Mouse (Mus musculus) lung, embryonic 16.5 days (tissue): ENCODE data around the gene Notch3. TPM values are rescaled to one million over a fixed set of nuclear protein-coding genes. Genes with fewer than 3 reads are reported as not detected.
"Not testable (repeated sequence)": the region's sequence is repeated elsewhere in the genome, so short reads cannot be mapped to it uniquely, and the experiment has no call there.

Experiments
- ATAC-seq: fragments of 200-750 bp; cut with Nextera tagmentation; 2 replicates; pipeline ENCODE4 v1.8.0; 2017; ENCODE audit warnings: low read depth, mild to moderate bottlenecking, moderate library complexity
- H3K27ac ChIP-seq: fragments of 300-500 bp; sonication (generic); 2 replicates; pipeline ENCODE4 v1.5.1; 2014; ENCODE audit warnings: mild to moderate bottlenecking, control low read depth, low read length
- H3K27me3 ChIP-seq: fragments of 300-500 bp; sonication (generic); 2 replicates; pipeline ENCODE4 v1.6.1; 2014; ENCODE audit warnings: low read depth, low read length, mixed read lengths; ENCODE audit not compliant: control insufficient read depth, insufficient read depth
- H3K36me3 ChIP-seq: fragments of 300-500 bp; sonication (generic); 2 replicates; pipeline ENCODE4 v1.6.1; 2014; ENCODE audit warnings: low read length; ENCODE audit not compliant: control insufficient read depth, insufficient read depth
- H3K4me1 ChIP-seq: fragments of 300-500 bp; sonication (generic); replicated peaks from 2 replicates; pipeline ENCODE4 v1.6.1; 2014; ENCODE audit warnings: low read length, mixed read lengths; ENCODE audit not compliant: control insufficient read depth, insufficient read depth
- H3K4me2 ChIP-seq: fragments of 300-500 bp; sonication (generic); 2 replicates; pipeline ENCODE4 v1.6.1; 2014; ENCODE audit warnings: low read depth, low read length, control low read depth
- H3K4me3 ChIP-seq: fragments of 300-500 bp; sonication (generic); 2 replicates; pipeline ENCODE4 v1.5.1; 2014; ENCODE audit warnings: mild to moderate bottlenecking, low read length, control low read depth
- H3K9ac ChIP-seq: fragments of 300-500 bp; sonication (generic); 2 replicates; pipeline ENCODE4 v1.6.1; 2014; ENCODE audit warnings: low read length, control low read depth
- H3K9me3 ChIP-seq: fragments of 300-500 bp; sonication (generic); 2 replicates; pipeline ENCODE4 v1.6.1; 2016; ENCODE audit warnings: low read length; ENCODE audit not compliant: control insufficient read depth
- WGBS: fragments of 180-500 bp; shearing (Covaris S2); extraction: QIAGEN DNeasy Blood & Tissue Kit; methylation state at CpG from one replicate; pipeline ENCODE4 v1.1.7; 2014; 5-methylcytosine and 5-hydroxymethylcytosine counted together
- polyA plus RNA-seq: library from polyadenylated mRNA; unstranded; fragments of >200 nt; fragmentation: Nextera tagmentation; extraction: Ambion mirVana; gene quantifications from 2 replicates; pipeline ENCODE4 v1.2.1, GENCODE M21; 2015

The Notch3 gene
- polyA plus RNA-seq, 1 experiment from 2014 or later: 17.3 TPM

DNA sequence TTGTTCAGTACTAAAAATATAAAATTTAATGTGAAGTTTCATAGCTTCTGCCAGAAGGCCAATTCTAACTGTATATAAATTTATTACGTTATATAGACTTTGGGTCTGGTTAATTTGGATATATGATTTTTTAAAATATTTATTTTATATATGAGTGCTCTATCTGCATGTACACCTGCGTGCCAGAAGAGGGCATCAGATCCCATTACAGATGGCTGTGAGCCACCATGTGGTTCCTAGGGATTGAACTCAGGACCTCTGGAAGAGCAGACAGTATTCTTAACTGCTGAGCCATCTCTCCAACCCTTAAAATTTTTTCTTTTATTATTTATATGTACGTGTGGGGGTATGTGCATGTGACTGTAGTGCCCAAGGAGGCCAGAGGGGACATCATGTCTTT is 41.2 kb downstream of the Notch3 start:
- peaks cover 15% of the 10 kb centered on the region; the same call in 1 of the 2 replicates for H3K36me3 ChIP-seq
- no peak overlapping the region for H3K27ac ChIP-seq
- ATAC-seq: no peak
- H3K4me3 ChIP-seq: no peak overlapping the region
- WGBS: 84% methylated on average over 3 of the region's 3 CpGs
- H3K9ac ChIP-seq: no peak overlapping the region
- no peak overlapping the region for H3K4me2 ChIP-seq
- no peaks in the 10 kb centered on the region for H3K9me3 ChIP-seq
- peaks cover 3% of the 10 kb centered on the region; the same call in 1 of the 2 replicates for H3K4me1 ChIP-seq
- no peaks in the 10 kb centered on the region for H3K27me3 ChIP-seq

DNA sequence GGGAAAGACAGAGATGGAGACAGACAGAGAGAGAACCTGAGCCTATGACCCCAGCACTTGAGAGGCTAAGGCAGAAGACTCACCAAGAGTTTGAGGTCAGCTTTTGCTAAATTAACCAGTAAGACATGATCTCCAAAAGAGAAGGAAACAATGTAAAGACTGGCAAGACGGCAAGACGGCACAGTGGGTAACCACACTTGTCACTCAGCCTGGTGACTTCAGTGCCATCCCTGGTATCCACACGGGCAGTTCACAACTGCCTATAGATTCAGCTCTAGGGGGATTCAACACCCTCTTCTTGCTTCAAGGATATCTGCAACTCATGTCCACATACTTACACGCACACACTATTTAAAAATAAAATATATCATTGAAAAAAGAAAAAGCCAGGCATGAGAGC is 43.1 kb downstream of the Notch3 start:
- Histone ChIP-seq H3K4me1 (peaks cover 16% of the 10 kb centered on the region), H3K9me3 (no peaks in the 10 kb centered on the region), H3K27ac (no peak overlapping the region), H3K9ac (no peak overlapping the region), H3K36me3 (peaks cover 10% of the 10 kb centered on the region; the same call in 1 of the 2 replicates), H3K27me3 (no peaks in the 10 kb centered on the region), H3K4me2 (no peak overlapping the region), H3K4me3 (no peak overlapping the region)
- ATAC-seq: no peak
- 93% methylated on average over 4 of the region's 4 CpGs for WGBS

DNA sequence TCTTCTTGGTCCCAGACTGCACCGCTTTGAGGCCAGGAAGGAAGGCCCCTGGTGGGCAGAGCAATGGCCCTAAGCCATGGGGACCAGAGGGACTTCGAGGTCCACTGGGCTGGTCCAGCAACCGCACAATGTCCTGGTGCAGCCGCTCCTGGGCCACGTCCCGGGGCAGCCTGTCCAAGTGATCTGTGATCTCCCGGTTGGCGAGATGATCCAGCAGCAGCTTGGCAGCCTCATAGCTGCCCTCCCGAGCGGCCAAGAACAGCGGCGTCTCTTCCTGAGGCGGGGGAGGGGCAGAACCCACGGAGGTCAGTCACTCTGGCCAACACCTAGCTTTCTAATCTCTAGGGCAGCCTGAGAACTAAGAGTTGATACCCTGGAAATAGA is 44.1 kb downstream of the Notch3 start:
- H3K4me1 ChIP-seq: peaks cover 24% of the 10 kb centered on the region
- no peak overlapping the region for H3K9ac ChIP-seq
- H3K27me3 ChIP-seq: no peaks in the 10 kb centered on the region
- ATAC-seq: no peak
- peaks cover 10% of the 10 kb centered on the region; the same call in 1 of the 2 replicates for H3K36me3 ChIP-seq
- WGBS: 75% methylated on average over 14 of the region's 14 CpGs
- no peak overlapping the region for H3K4me3 ChIP-seq
- H3K27ac ChIP-seq: no peak overlapping the region
- no peak overlapping the region for H3K4me2 ChIP-seq
- no peaks in the 10 kb centered on the region for H3K9me3 ChIP-seq

DNA sequence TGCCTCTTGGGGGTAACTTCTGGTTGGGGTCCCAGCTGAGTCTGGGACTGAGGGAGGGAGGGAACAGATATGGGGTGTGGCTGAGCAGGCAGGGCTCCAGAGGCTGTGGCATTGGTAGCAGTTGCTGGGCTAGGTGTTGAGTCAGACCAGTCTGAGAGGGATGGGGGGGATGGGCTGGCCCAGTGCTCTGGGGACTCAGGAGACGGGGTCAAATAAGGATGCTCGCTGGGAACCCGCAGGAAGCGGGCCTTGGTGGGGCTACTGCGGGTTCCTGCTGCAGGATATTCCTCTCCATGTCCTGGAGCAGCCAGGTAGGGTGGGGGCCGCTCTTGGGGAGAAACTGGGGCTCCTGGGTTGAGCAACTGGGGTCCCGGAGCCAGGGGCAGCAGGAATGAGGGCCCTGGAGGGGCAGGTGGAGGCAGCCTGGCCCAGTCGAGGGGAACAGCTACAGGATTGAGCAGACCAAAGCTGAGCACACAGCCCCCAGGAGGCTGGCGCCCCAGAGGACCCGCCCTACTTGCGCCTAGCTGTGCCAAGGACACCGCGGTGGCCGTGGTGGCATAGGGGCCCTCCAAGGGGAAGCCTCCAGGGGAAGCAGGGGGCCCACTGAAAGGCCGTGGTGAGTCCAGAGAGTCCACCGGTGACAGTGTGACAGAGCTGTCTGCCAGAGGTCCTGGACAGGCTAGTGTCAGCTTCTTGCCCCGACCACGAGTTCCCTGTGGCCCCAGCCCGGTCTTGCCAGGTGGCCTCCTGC is 44.6 kb downstream of the Notch3 start:
- Histone ChIP-seq H3K4me1 (peaks cover 30% of the 10 kb centered on the region), H3K9me3 (no peaks in the 10 kb centered on the region), H3K9ac (no peak overlapping the region), H3K4me3 (no peak overlapping the region), H3K27ac (no peak overlapping the region), H3K27me3 (no peaks in the 10 kb centered on the region), H3K4me2 (no peak overlapping the region), H3K36me3 (peaks cover 10% of the 10 kb centered on the region; the same call in 1 of the 2 replicates)
- 71% methylated on average over 19 of the region's 19 CpGs for WGBS
- no peak for ATAC-seq

DNA sequence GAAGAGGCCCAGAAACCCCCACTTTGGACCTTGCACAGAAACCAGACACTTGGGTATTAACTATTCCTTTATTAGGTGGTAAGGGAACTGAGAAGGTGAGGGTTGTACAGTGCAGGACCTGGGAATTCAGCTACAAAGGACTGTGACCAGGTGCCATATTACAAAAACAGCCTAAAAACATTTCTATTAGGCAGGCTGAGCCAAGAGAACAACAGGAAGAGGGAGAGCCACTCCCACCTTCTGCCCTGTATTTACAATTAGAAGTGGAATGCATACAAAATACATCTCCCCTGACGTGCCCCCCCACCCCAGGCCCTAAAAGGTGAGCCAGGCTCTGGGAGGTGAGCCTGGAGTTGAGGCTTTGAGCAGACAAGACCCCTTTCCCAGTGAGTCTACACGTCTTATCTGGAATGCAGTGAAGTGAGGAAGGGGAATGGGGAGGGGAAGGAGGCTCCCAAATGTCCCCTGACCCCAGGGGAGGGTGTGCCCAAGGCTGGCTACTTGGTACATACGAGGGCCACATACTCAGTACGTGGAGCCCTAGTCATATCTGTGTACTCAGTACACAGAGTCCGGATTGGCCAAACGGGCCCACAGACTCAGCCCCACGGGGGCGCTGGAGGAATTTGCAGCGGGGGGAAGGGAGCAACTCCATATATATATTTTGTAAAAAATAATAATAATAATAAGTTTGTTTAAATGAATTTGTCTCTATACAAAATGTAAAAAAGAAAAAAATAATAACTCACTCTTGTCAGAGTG is 45.7 kb downstream of the Notch3 start:
- Histone ChIP-seq H3K4me1 (peaks cover 33% of the 10 kb centered on the region), H3K9ac (no peak overlapping the region), H3K4me2 (no peak overlapping the region), H3K4me3 (no peak overlapping the region), H3K9me3 (no peaks in the 10 kb centered on the region), H3K27me3 (no peaks in the 10 kb centered on the region), H3K27ac (0 out of 2 replicates have a peak overlapping the region, but pooled peaks have one; percentile 12), H3K36me3 (peaks cover 10% of the 10 kb centered on the region; the same call in 1 of the 2 replicates)
- no peak for ATAC-seq
- WGBS: 65% methylated on average over 9 of the region's 9 CpGs

DNA sequence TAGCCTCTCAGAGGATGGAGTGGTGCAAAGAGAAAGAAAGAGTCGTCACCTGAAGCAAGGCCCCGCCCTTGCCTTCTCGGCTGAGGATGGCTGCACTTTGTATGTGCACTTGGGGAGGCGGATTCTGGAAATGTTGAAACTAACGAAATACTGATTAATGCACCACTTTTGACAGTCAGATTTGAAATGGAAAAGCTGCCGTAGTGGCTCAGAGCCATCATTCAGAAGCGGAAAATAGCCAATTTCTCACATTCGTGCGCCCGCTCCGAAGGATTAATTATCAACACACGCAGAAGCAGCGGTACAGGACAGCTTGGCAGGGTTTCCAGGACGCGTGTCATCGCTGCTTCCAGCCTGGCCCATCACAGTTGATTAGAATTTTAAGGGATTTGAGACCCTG is 47.5 kb downstream of the Notch3 start:
- peaks cover 2% of the 10 kb centered on the region for H3K27me3 ChIP-seq
- H3K27ac ChIP-seq: 0 out of 2 replicates have a peak overlapping the region, but pooled peaks have one; percentile 20
- H3K4me3 ChIP-seq: no peak overlapping the region
- WGBS: 43% methylated on average over 16 of the region's 16 CpGs
- H3K4me2 ChIP-seq: no peak overlapping the region
- H3K9me3 ChIP-seq: no peaks in the 10 kb centered on the region
- H3K36me3 ChIP-seq: peaks cover 7% of the 10 kb centered on the region; the same call in 1 of the 2 replicates
- 0 out of 2 replicates have a peak overlapping the region, but pooled peaks have one; percentile 20 for H3K9ac ChIP-seq
- peaks cover 35% of the 10 kb centered on the region for H3K4me1 ChIP-seq
- peak; percentile 4; the same call in 1 of the 2 replicates for ATAC-seq

DNA sequence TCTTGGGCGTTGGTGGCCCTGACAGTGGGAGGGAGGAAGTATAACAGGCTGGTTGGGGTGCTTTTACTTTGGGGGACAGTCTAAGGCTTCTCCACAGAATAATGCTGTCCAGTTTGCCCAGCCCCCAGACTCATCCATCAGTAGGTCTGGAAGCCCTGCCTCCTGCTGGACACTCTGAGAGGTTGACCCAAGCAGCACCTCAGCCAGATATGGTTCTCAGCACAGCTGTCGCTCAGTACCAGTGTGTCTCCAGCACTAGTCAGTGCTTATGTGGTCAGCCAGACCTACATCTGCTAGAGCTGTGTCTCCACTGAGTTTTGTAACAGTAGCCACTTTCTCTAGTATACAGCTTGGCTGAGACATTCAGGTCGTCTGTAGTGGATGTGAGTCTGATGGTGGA is 48.2 kb downstream of the Notch3 start:
- Histone ChIP-seq H3K4me3 (no peak overlapping the region), H3K9me3 (no peaks in the 10 kb centered on the region), H3K9ac (no peak overlapping the region), H3K36me3 (peaks cover 4% of the 10 kb centered on the region; the same call in 1 of the 2 replicates), H3K27ac (no peak overlapping the region), H3K4me2 (no peak overlapping the region), H3K4me1 (peaks cover 42% of the 10 kb centered on the region), H3K27me3 (peaks cover 5% of the 10 kb centered on the region)
- peak; percentile 17 for ATAC-seq
- WGBS: 17% methylated on average over 3 of the region's 3 CpGs

DNA sequence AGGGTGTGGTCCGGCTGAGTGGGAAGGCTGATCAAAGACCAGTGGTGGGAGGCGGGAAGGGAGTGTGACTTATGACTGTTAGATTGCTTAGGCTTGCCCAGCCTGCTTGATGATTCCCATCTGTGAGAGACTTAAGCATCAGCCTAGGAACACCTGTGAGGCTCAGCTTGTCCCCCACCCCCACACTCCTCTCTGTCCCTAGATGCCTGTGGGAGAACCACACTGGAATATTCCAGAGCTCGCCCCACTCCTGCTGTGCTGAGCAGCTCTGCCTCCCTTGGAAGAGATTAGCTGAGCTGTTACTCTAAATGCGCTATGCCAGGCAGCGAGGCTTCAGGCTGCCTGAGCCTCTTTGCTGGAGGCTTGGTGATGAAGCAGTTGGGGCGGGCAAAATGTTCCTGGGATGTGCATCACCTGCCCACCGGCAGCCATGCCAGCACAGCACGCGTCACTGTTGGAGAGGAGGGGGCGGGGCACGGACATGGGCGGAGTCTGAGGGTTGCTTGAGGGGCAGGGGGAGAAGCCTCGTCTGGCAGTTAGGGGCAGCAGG is 48.7 kb downstream of the Notch3 start:
- WGBS: 2% methylated on average over 12 of the region's 13 CpGs
- H3K9me3 ChIP-seq, H3K36me3 ChIP-seq, H3K9ac ChIP-seq, H3K27ac ChIP-seq, H3K4me3 ChIP-seq, H3K27me3 ChIP-seq: not testable (repeated sequence)
- H3K4me1 ChIP-seq: peaks cover 44% of the 10 kb centered on the region
- H3K4me2 ChIP-seq: peak overlapping the region; percentile 36; the same call in 1 of the 2 replicates
- ATAC-seq: peak; percentile 8
